Comparison of ENCODE assay signal across 9 mouse cellular contexts in genomic region chr11:87756251-87756820, GRCm38 (mm10). TPM values are rescaled to one million over a fixed set of nuclear protein-coding genes. Genes with fewer than 3 reads are reported as not detected.
DNase-seq lines count a peak whose midpoint lies in the region; ATAC-seq and TF ChIP-seq lines count a peak whose summit lies in the region.
"Had no signal": no experiment of that assay in that cellular context is flagged by ENCODE, and none has a peak within 500 bp of the region (broad histone marks: within the 10 kb centered on the region; RNA-seq: fewer than 3 reads in every experiment).

No protein-coding gene starts in this region.

- H3K27me3 ChIP-seq in G1E (ENCODE audit: insufficient read depth, low read length) = peaks cover 3% of the 10 kb centered on the region; the same call in 1 of the 2 replicates

- ATAC-seq in G1E (ENCODE audit: extremely low read depth, insufficient number of reproducible peaks, low FRiP score, poor library complexity, severe bottlenecking) = no peak

- no peaks in the 10 kb centered on the region for H3K9me3 ChIP-seq in G1E (replicated peaks)
- H3K9me3 ChIP-seq: neural tube, embryonic 12.5 days had no signal

- H3K4me1 ChIP-seq in G1E (ENCODE audit: insufficient read depth, low read depth, low read length) = peaks cover 55% of the 10 kb centered on the region

- H3K36me3 ChIP-seq in G1E (replicated peaks) = peaks cover 19% of the 10 kb centered on the region
- H3K36me3 ChIP-seq: neural tube, embryonic 12.5 days had no signal

- DNase-seq in A20 (ENCODE audit: low read depth, low spot score) (peak; percentile 88), G1E (ENCODE audit: low spot score) (peak; percentile 71)
- DNase-seq in heart, postnatal 25 days (ENCODE audit: low spot score) = peak; percentile 16
- peak; percentile 63 to 73 for DNase-seq in lung, postnatal 4 days
- DNase-seq in thymus, postnatal 36 days = peak; percentile 84 to 89
- no peak for DNase-seq in cerebellum, adult 8-10 months
- no peak for DNase-seq in embryo, embryonic 9.5 days (ENCODE audit: extremely low spot score)
- no peak for DNase-seq in right cerebral cortex, adult 18-20 months

- peak overlapping the region; percentile 96 for H3K4me3 ChIP-seq in G1E (ENCODE audit: low read depth, low read length)
- H3K4me3 ChIP-seq: neural tube, embryonic 12.5 days had no signal

- no peak for TF ChIP-seq CTCF in G1E (IDR thresholded peaks at IDR 0.05; ENCODE audit: low read depth, low read length)

- intact Hi-C loops in heart, postnatal 25 days (cut with DNase I) = no loop called here

RNA-seq across cellular contexts. Expression of gene Tspoap1, which starts 4.0 kb away (rescaled TPM):
- total RNA-seq in G1E (2014; fragmentation: Nextera tagmentation) (3.9 and 9.9 TPM in 2 replicates), G1E (2017) (17.4 and 21.2 TPM in 2 replicates)
- polyA plus RNA-seq in G1E (2012) = 10.2 and 10.4 TPM in 2 replicates
- under 1 TPM; 0.14 to 0.42 TPM for total RNA-seq in heart, postnatal 25 days (2021)

RNA-seq across cellular contexts. Expression of gene Supt4a, which starts 19.0 kb away (rescaled TPM):
- total RNA-seq in G1E (2014; fragmentation: Nextera tagmentation) (64.1 and 95.8 TPM in 2 replicates), G1E (2017) (155 and 172 TPM in 2 replicates)
- 14.7 and 15.4 TPM in 2 replicates for polyA plus RNA-seq in G1E (2012)
- total RNA-seq in heart, postnatal 25 days (2021) = 10 to 100 TPM; 42.9 to 46.7 TPM

RNA-seq across cellular contexts. Expression of gene Mpo, which starts 37.0 kb away (rescaled TPM):
- total RNA-seq in G1E (2014; fragmentation: Nextera tagmentation) (not detected in 2 replicates), G1E (2017) (0.05 and 0.70 TPM in 2 replicates)
- polyA plus RNA-seq in G1E (2012) = 1.6 and 1.7 TPM in 2 replicates
- total RNA-seq in heart, postnatal 25 days (2021) = not detected

Comparison
In these comparisons a context has a peak if more than half of its experiments do, and no peak if none do; other contexts are left out.
1. DNase-seq: peak in A20 (single experiment), G1E (single experiment), heart, postnatal 25 days (single experiment), lung, postnatal 4 days (2 of 2) and thymus, postnatal 36 days (2 of 2); none in cerebellum, adult 8-10 months (single experiment), embryo, embryonic 9.5 days (single experiment) and right cerebral cortex, adult 18-20 months (single experiment).